Mouse (Mus musculus): Measurements from ENCODE around the gene Tcf7l2.

The Tcf7l2 gene

GRCm38 (mm10) chr19:55836930-55837687, 95.5 kb downstream of the Tcf7l2 start:
- no peak for DNase-seq

DNA sequence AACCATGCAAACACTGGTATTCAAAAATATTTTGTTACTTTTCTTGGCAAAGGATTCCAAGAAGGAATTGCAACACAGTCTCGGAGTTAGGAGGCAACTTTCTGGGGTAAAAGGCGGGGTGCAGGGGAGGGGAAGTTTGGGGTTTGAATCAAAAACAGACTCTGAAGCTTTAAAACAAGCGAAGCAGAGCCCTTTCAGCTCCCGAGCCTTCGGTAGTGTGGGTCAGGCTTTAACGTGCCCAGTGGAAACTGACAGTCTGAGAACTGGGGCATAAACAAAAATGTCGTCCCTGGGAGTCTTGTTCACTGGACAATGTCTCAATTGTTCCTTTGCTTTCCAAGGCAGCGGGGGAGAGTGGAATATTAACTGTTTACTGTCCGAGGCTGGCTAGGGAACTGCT, 96.3 kb downstream of the Tcf7l2 start:
- DNase-seq, result peak; percentile 5

GRCm38 (mm10) chr19:55838389-55839035, 96.9 kb downstream of the Tcf7l2 start:
- DNase-seq, result no peak

DNA sequence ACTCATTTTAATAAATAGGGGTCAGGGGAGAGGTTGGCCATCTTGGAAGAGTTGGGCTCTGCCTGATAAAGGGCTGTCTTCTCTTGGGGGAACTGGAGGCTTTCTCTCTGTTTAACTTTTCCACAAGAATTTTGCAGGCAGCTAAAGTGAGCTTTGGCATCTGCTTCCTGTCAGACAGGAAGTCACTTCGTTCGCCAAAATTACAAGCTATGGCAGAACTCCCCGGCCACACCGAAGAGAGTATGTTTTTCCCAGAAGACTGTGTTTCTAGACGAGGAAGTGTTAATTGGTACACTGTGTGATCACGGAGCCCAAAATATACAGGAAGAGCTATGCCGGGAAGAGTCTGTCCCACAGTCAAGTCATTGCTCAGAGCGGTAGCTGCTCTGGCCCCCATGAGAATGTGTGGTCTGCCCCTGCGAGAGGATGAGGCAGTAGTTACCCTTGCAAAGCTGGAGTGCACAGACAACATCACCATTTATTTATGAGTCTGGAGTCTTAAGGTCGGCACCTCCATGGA, 97.5 kb downstream of the Tcf7l2 start:
- DNase-seq, result no peak

- no peak for DNase-seq
Measured at GRCm38 (mm10) chr19:55840499-55841121, 99.0 kb downstream of the Tcf7l2 start.

DNA sequence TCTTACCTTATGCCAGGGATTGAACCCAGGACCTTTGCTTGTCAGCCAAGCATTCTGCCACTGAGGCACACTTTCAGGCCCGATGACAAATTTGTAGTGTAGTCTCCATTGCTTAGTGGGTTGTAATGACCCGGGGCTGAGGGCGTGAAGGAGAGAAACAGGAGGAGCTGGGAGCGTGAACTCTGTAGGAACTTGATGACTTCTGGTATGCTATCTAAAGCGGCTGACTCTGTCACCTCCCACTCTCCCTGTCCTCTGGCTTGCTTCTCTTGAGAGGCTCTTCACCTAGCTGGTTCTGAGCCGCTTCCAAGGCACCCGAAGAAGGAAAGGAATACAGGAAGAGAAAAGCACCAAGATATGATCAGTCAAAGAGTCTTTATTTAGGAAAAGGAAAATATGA, 100.4 kb downstream of the Tcf7l2 start:
- no peak for DNase-seq

- no peak for DNase-seq
Measured at GRCm38 (mm10) chr19:55843111-55843887, 101.7 kb downstream of the Tcf7l2 start.

- DNase-seq, result no peak
Measured at GRCm38 (mm10) chr19:55845702-55846101, 104.1 kb downstream of the Tcf7l2 start.

- DNase-seq, result no peak
Measured at GRCm38 (mm10) chr19:55846256-55846655, 104.6 kb downstream of the Tcf7l2 start.

GRCm38 (mm10) chr19:55847043-55847442, 105.4 kb downstream of the Tcf7l2 start:
- DNase-seq, result no peak

DNA sequence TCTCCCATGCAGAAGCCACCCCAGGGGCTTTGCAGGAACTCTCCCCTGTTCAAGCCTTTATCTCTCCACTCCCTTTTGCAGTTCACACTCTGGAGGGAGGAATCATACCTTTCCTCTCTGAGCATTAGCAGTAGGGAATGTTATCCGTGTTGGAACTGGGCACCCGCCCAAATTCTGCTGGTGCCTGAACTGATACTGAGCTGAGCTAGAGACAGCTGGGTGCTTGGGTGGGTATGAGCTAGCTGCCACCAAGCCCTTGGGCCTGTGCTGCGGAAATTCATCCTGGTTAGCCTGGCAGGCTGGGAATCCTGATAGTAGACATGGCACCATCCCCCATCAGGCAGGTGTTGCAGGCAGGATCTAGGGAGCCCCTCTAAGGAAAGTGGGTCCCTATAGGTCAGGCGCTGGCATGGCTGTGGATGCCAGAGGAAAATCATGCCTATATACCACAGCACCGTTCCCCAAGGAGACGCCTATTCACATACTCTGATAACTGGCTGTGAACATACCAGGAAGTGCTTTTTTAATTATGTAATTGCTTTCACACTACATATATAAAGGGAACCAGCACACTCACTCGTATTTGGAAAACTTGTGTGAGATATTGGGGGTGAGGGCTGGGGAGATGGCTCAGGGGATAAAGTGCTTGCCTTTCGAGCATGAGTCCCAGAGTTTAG, 108.9 kb downstream of the Tcf7l2 start:
- no peak for DNase-seq

GRCm38 (mm10) chr19:55851498-55852324, 110.1 kb downstream of the Tcf7l2 start:
- DNase-seq, result no peak

- DNase-seq, result no peak
Measured at GRCm38 (mm10) chr19:55854389-55854788, 112.8 kb downstream of the Tcf7l2 start.

DNA sequence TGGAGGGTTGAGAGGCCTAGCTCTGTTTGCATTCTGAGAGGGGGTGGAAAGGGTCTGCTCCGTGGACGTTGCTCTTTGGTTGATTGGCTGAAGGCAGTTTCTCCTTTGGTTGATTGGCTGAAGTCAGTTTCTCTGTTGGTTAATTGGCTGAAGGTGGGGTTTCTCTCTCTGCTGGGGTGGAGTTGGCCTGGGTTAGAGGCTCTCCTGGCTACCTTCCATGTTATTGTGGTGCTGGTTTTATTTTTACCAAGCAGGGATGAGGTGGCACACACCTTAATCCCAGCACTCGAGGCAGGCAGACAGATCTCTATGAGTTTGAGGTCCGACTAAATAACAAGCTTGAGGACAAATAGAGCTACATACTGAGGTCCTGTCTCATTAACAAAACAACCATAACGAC, 114.0 kb downstream of the Tcf7l2 start:
- DNase-seq, result no peak

GRCm38 (mm10) chr19:55857328-55857727, 115.7 kb downstream of the Tcf7l2 start:
- DNase-seq, result no peak

- no peak for DNase-seq
Measured at GRCm38 (mm10) chr19:55860009-55860743, 118.6 kb downstream of the Tcf7l2 start.

DNA sequence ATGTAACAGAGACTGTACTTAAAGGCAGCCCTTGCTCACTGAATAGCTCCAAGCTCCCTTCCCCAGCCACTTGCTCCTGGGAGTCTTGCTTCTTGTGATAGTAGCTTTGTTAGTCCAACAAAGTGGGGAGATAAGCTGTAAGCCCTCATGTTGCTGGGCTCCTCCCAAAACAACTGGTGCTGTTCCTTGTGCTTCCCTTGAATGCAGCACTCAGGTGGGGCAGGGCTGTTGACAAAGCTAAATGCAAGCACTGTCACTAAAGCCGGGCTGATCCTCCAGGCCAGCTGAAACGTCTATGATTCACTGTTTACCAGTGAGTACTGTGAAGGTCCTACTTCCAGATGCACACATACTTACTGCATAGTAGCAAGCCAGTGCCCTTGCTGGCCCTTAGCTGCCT, 120.1 kb downstream of the Tcf7l2 start:
- DNase-seq, result no peak

DNA sequence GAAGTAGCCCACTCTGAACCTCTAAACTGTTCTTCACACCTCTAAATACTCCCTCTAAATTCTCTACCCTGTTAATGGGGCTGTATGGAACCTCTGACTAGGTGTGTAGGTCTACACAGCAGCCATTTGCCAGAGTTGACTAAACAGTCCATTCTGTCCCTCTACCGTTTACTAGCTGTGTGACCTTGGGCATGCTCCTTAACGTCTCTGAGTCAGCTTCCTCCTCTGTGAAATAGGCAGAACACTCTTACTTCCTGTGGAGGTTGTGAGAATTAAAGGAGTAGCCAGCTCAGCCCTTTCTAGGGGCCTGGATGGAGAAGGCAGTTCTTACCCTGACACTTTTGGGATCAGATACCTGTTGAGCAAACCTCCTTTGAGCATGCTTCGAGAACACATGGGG, 120.9 kb downstream of the Tcf7l2 start:
- no peak for DNase-seq

DNA sequence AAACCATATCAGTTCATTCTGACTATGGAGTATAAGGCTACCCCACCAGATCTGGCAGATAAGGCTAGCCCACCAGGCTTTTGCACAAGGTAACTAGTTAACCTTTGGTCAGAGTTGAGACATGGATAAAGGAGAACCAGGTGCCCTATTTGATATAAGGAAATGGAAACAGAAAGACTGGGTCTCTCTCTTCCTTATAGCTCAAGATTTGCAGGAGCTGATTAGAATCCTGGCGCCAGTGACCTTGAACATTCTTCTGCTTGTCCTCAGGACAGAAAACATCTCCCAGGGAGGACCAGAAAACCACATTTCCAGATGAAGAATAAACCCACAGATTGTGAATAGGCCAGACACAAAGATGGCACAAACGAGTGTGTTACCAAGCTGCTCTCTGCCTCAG, 123.4 kb downstream of the Tcf7l2 start:
- no peak for DNase-seq

DNA sequence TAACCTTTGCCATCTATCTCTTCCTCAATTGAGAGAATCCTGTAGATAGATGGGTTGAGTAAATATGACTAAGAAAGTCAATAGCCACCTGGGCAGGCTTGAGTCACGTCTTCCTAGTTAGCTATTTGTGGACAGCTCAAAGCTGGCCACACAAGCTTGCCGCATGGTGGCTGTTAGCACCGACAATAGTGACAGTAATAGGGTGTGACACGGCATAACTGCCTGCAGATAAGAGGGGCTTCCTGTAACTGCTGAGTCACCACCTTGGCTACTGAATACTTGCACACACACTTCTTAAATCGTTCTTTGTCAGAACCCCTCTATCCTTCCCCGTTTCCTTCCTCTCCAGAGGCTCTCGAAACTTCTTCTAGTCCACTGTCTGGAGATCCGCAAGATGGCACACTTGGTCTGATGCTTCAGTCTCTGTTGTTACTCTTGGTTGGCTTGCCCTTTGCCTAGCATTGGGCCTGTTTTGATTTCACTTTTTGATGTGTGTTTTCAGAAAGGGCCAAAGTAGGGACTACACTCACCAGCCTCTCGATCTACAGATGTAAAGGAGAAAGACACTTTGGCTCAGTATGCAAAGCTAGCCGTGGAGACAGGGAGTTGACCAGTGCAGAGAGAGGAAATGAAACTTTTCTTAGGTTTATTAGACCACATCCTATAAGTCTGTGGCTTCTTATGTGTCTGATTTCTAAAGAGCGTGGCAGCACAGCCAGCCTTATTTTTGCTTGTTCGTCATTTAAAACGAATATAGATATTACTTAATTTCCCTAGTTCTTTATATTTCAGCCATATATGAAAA, 124.4 kb downstream of the Tcf7l2 start:
- no peak for DNase-seq
